In genomic region chr5:146833673-146834201, GRCm38 (mm10) we compare ENCODE assay signal across 9 mouse cellular contexts. TPM values are rescaled to one million over a fixed set of nuclear protein-coding genes. Genes with fewer than 3 reads are reported as not detected.
A peak's percentile ranks its signal among the peaks of the same experiment; 100 is the strongest.
DNase-seq lines count a peak whose midpoint lies in the region; ATAC-seq and TF ChIP-seq lines count a peak whose summit lies in the region.
"Had no signal": no experiment of that assay in that cellular context is flagged by ENCODE, and none has a peak within 500 bp of the region (broad histone marks: within the 10 kb centered on the region; RNA-seq: fewer than 3 reads in every experiment).

No protein-coding gene starts in this region.

- peak overlapping the region; percentile 87 for H3K27ac ChIP-seq in heart, embryonic 15.5 days
- H3K27ac ChIP-seq in hindbrain, embryonic 10.5 days = peak overlapping the region; percentile 97
- H3K27ac ChIP-seq in macrophage = peak overlapping the region; percentile 94

- H3K36me3 ChIP-seq in heart, embryonic 15.5 days = peaks cover 45% of the 10 kb centered on the region
- H3K36me3 ChIP-seq in G1E (replicated peaks) = peaks cover 50% of the 10 kb centered on the region
- peaks cover 47% of the 10 kb centered on the region for H3K36me3 ChIP-seq in hindbrain, embryonic 10.5 days
- peaks cover 31% of the 10 kb centered on the region for H3K36me3 ChIP-seq in macrophage (ENCODE audit: inconsistent target)

- H3K79me2 ChIP-seq in macrophage (ENCODE audit: inconsistent target) = peaks cover 19% of the 10 kb centered on the region

- TF ChIP-seq CTCF in G1E (IDR thresholded peaks at IDR 0.05; ENCODE audit: low read depth, low read length) = no peak

- no peaks in the 10 kb centered on the region for H3K27me3 ChIP-seq in heart, embryonic 15.5 days
- H3K27me3 ChIP-seq in G1E (ENCODE audit: insufficient read depth, low read length) = no peaks in the 10 kb centered on the region
- no peaks in the 10 kb centered on the region for H3K27me3 ChIP-seq in hindbrain, embryonic 10.5 days (ENCODE audit: insufficient read depth, poor library complexity, severe bottlenecking)

- DNase-seq in heart, adult 18-20 months = no peak
- DNase-seq in G1E (ENCODE audit: low spot score) (no peak), adipocyte (ENCODE audit: low spot score) (no peak)
- DNase-seq in hindbrain, embryonic 10.5 days (ENCODE audit: low spot score) = no peak
- DNase-seq in frontal cortex, postnatal 10 days (ENCODE audit: low spot score in 2 of 2) = no peak
- DNase-seq in thymus, postnatal 14 days = no peak

- ATAC-seq in heart, embryonic 15.5 days (replicated peaks; ENCODE audit: insufficient number of reproducible peaks, insufficient read depth, low FRiP score, low read depth) = no peak
- ATAC-seq in G1E (ENCODE audit: extremely low read depth, insufficient number of reproducible peaks, low FRiP score, poor library complexity, severe bottlenecking) = no peak

- H3K4me2 ChIP-seq in heart, embryonic 15.5 days = peak overlapping the region; percentile 67

- peak overlapping the region; percentile 76 for H3K4me3 ChIP-seq in heart, embryonic 15.5 days
- H3K4me3 ChIP-seq in G1E (ENCODE audit: low read depth, low read length) (peak overlapping the region; percentile 86), macrophage (ENCODE audit: inconsistent target) (peak overlapping the region; percentile 90)
- H3K4me3 ChIP-seq in hindbrain, embryonic 10.5 days = peak overlapping the region; percentile 97

- WGBS in heart, embryonic 15.5 days = 13% methylated on average over 8 of the region's 8 CpGs
- 24% methylated on average over 8 of the region's 8 CpGs for WGBS in hindbrain, embryonic 10.5 days
- 8% methylated on average over 8 of the region's 8 CpGs for WGBS in macrophage (ENCODE audit: missing documents)

- peak overlapping the region; percentile 92 for H3K9ac ChIP-seq in heart, embryonic 15.5 days

- H3K9me3 ChIP-seq in heart, embryonic 15.5 days (replicated peaks) = no peaks in the 10 kb centered on the region
- no peaks in the 10 kb centered on the region for H3K9me3 ChIP-seq in G1E (replicated peaks)
- H3K9me3 ChIP-seq in hindbrain, embryonic 10.5 days = no peaks in the 10 kb centered on the region

- peaks cover 19% of the 10 kb centered on the region for H3K4me1 ChIP-seq in heart, embryonic 15.5 days (replicated peaks)
- H3K4me1 ChIP-seq in G1E (ENCODE audit: insufficient read depth, low read depth, low read length) = peaks cover 57% of the 10 kb centered on the region
- peaks cover 19% of the 10 kb centered on the region for H3K4me1 ChIP-seq in hindbrain, embryonic 10.5 days (replicated peaks)

RNA-seq across cellular contexts. Expression of gene Rpl21, which starts 1.0 kb away (rescaled TPM):
- polyA plus RNA-seq in heart, embryonic 15.5 days (2015; fragmentation: Nextera tagmentation; extraction: Ambion mirVana) = 288 and 325 TPM in 2 replicates
- total RNA-seq in heart, adult 18-20 months (2021) = 100 to 1,000 TPM; 135 to 146 TPM
- total RNA-seq in G1E (2014; fragmentation: Nextera tagmentation) (2,344 and 2,765 TPM in 2 replicates), G1E (2017) (1,460 and 1,729 TPM in 2 replicates)
- polyA plus RNA-seq in G1E (2012) (302 and 388 TPM in 2 replicates), macrophage (2018) (497 to 698 TPM (median 498 TPM) in 3 replicates)
- 464 and 510 TPM in 2 replicates for polyA plus RNA-seq in hindbrain, embryonic 10.5 days (2016; fragmentation: Nextera tagmentation; extraction: Ambion mirVana)
- total RNA-seq in macrophage (2018; cell fraction: chromatin; rRNA removed) = 100 to 1,000 TPM in 6 of 26 experiments, 10 to 100 TPM in 20; 59.0 to 135 (median 82.7) TPM
- 100 to 1,000 TPM; 253 to 777 (median 381) TPM for total RNA-seq in macrophage (2018; cell fraction: cytosol; rRNA removed)
- total RNA-seq in macrophage (2018; cell fraction: nucleus; rRNA removed) = 100 to 1,000 TPM in 5 of 26 experiments, 10 to 100 TPM in 21; 57.0 to 124 (median 79.0) TPM

RNA-seq across cellular contexts. Expression of gene Rasl11a, which starts 11.1 kb away (rescaled TPM):
- 11.5 and 13.4 TPM in 2 replicates for polyA plus RNA-seq in heart, embryonic 15.5 days (2015; fragmentation: Nextera tagmentation; extraction: Ambion mirVana)
- 1 to 10 TPM; 2.4 to 2.9 TPM for total RNA-seq in heart, adult 18-20 months (2021)
- total RNA-seq in G1E (2014; fragmentation: Nextera tagmentation) (19.7 and 24.1 TPM in 2 replicates), G1E (2017) (126 and 139 TPM in 2 replicates)
- polyA plus RNA-seq in G1E (2012) (86.7 and 87.5 TPM in 2 replicates), macrophage (2018) (not detected in 3 replicates)
- 21.9 and 33.7 TPM in 2 replicates for polyA plus RNA-seq in hindbrain, embryonic 10.5 days (2016; fragmentation: Nextera tagmentation; extraction: Ambion mirVana)
- total RNA-seq in macrophage (2018; cell fraction: chromatin; rRNA removed) = not detected
- under 1 TPM in 5 of 26 experiments, not detected in 21; 0.10 to 0.32 (median 0.16) TPM for total RNA-seq in macrophage (2018; cell fraction: cytosol; rRNA removed)
- not detected for total RNA-seq in macrophage (2018; cell fraction: nucleus; rRNA removed)
- total RNA-seq: neutrophil, adult 5-6 weeks had no signal

RNA-seq across cellular contexts. Expression of gene Usp12, which starts 38.9 kb away (rescaled TPM):
- polyA plus RNA-seq in heart, embryonic 15.5 days (2015; fragmentation: Nextera tagmentation; extraction: Ambion mirVana) = 9.0 and 10.8 TPM in 2 replicates
- total RNA-seq in heart, adult 18-20 months (2021) = 10 to 100 TPM; 16.8 to 17.1 TPM
- total RNA-seq in G1E (2014; fragmentation: Nextera tagmentation) (24.1 and 28.8 TPM in 2 replicates), G1E (2017) (24.0 and 27.7 TPM in 2 replicates)
- polyA plus RNA-seq in G1E (2012) (6.7 and 9.1 TPM in 2 replicates), macrophage (2018) (31.8 to 48.8 TPM (median 40.6 TPM) in 3 replicates)
- 13.1 and 15.4 TPM in 2 replicates for polyA plus RNA-seq in hindbrain, embryonic 10.5 days (2016; fragmentation: Nextera tagmentation; extraction: Ambion mirVana)
- total RNA-seq in macrophage (2018; cell fraction: chromatin; rRNA removed) = 100 to 1,000 TPM in 12 of 26 experiments, 10 to 100 TPM in 14; 37.3 to 274 (median 98.0) TPM
- total RNA-seq in macrophage (2018; cell fraction: cytosol; rRNA removed) = 100 to 1,000 TPM in 1 of 26 experiments, 10 to 100 TPM in 25; 44.9 to 106 (median 60.7) TPM
- total RNA-seq in macrophage (2018; cell fraction: nucleus; rRNA removed) = 100 to 1,000 TPM in 13 of 26 experiments, 10 to 100 TPM in 13; 47.1 to 310 (median 98.8) TPM
